Mouse (Mus musculus) urinary bladder, postnatal 10 days (tissue): ENCODE data around the gene Far1.

Experiments
- DNase-seq: peaks from one replicate; pipeline ENCODE4 v3.0.0; 2022; ENCODE audit warnings: low spot score

Gene Far1

DNA sequence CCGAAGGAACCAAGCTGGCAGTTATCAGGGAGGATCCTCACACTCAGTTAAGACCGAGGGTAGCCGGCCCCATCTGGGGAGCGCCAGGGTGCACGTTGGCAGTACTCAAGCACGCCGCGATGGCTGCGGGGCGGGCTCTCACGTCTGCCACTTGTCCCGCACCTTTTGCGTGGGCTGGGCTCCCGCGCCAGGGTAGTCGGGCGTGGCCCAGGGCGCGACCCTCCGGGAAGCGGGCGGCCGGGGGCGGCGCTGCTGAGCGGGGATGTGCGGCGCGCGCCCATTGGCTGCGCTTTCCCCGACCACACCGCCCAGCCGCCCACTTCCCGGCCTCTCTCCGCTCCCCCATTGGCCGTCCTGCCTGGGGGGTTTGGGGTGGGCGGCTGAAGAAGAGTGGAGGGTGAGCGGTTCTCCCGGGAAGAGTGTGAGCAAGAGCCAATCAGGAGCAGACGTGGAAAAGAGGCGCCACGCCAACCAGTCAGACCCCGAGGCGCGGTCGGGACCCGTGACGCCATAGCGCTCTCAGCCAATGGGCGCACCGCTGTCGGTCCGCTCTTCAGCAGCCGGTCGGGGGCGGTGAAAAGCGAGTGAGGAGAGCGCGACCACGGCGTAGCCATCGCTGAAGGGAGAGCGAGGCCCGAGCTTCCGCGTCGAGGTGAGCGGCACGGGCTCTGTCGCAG, at the start of gene Far1:
Gene Far1 (plus strand): TSS at position 549 of the 677 bp plus-strand sequence.
- peak; percentile 91 for DNase-seq

DNA sequence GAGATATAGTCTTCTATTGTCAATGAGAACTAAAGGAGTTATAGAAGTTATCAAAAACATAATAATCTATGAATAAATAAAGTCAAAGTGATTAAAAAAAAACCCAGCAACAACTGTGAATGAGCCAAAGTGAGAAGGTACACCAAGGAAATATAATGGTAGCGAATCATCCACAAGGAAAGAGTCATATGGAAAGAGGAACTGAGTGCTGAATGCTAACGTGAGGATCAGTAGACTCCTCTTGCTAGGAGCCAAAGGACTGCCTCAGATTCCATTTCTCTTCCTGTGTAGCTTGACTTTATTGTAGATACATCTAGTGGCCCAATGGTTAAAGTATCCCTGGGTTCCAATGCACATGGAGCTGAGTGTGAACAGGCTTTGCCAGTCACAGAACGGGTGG, 45.3 kb upstream of the Far1 start:
- no peak for DNase-seq

DNA sequence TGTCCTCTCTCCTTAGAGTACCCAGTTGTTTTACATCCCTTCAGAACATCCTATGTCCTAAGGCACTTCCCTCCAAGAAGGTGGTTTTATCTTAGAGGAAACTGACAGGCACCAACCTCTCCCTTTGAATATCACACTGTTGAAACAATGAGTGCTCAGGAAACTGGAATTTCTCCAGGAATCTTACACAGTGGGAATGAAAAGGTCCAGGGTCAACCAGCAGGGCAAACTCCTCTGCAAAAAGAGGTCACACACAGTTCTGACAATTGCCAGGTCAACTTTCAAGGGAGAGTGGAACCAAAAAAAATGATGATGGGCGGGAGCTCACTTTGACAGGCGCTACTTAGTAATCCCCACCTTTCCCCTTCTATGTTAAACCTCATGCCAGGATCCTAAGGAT, 43.0 kb upstream of the Far1 start:
- no peak for DNase-seq

DNA sequence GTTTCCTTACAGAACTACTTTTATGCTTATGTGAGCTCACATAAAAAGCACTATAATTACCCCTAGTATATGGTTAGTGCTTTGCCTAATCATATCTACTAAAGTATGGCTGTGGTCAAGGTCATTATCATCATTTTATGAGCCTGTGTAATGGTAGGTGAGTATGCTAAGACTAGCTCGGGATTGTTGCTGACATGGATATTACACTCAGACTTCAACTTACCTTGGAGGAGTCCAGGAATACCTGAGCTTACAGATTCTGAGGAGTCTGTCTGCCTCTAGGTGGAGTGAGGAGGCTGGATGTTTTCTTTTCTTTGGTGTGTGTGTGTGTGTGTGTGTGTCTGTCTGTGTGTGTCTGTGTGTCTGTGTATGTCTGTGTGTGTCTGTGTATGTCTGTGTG, 42.0 kb upstream of the Far1 start:
- no peak for DNase-seq

DNA sequence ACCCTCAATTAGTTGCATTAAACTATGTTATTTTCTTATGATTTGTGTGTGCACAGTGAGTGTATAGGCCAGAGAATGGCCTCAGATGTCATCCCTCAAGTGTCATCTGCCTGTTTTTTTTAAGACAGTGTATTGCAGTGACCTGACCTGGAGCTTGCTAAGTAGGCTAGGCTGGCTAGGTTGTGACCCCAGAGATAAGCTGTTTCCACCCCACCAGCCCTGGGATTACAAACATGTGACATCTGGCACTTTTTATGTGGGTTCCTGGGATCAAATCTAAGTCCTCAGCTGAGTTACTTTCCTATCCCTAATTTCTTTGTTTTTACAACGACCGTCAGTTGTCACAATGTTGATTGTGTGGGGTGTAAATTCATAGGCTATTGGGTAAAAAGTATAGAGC, 17.8 kb upstream of the Far1 start:
- no peak for DNase-seq

DNA sequence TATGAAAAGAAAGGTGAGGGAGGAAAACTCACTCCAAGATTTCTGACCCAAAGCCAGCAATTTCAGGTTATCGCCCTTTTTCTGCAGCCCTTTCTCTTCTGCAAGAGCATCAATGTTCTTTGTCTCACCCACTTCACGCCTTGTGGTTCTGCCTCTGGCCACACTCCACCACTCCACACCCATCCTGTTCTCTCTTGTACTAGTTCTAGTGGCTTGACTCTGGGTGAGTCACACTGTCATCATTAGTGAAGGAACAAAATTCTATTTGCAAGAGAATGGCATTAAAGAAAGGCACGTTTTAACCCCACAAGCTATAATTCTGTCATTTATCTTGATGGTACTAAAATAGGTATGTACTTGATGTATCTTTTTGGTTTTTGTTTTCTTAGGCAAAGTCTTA, 15.2 kb upstream of the Far1 start:
- DNase-seq = no peak

DNA sequence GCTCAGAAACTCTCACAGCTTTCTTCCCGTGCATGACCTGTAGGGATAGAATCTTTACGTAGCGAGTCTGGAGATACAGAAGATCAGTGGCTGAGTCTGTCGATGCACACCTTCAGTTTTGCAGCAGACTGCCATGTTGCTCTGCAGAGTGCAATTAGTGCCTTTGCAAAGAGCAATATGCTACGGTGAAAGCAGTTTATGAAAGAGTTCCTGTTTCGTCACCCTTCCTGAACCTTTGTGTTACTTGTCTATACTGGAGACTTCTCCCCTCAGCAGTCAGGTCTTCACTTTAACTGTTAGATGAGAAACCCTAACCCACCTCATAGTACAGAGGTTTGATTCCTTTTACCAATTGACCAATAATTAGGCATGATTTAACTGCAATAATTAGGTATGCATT, 13.8 kb upstream of the Far1 start:
- no peak for DNase-seq

DNA sequence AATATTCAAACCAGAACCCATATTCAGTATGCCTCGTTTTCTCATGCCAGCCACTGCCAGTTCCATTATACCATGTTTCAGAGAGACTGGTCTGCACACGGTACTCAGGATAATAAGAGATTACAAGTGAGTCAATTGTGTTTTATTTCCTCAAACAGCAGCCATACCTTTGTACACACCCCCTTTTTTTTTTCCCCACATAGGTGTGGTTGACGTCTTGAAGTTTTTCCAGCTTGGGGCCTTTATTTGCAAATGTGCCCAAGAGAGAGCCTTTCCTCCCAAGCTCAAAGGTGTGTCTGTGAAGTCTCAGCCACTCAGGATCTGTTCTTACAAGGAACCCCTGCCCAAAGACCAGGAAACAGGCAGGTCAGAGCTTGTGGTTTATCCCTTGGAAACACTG, 11.2 kb upstream of the Far1 start:
- no peak for DNase-seq

DNA sequence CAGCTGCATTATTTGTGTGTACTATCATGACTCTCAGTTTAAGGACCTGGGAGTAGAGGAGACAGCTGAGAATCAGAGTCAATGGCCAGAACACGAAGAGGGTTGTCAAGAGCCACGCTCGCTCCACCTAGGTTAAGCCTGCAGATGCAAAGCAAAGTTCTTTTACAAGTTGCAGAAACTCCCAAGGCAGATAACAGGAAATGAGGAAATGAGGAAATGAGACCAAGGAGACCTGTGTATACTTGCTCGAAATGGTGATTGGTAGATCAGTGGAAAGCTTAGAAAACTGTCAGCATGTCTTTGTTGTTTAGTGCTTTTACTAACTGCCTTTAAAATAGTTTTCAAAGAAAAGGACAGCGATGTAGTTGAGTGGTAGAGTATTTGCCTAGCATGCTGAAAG, 8.6 kb upstream of the Far1 start:
- no peak for DNase-seq

DNA sequence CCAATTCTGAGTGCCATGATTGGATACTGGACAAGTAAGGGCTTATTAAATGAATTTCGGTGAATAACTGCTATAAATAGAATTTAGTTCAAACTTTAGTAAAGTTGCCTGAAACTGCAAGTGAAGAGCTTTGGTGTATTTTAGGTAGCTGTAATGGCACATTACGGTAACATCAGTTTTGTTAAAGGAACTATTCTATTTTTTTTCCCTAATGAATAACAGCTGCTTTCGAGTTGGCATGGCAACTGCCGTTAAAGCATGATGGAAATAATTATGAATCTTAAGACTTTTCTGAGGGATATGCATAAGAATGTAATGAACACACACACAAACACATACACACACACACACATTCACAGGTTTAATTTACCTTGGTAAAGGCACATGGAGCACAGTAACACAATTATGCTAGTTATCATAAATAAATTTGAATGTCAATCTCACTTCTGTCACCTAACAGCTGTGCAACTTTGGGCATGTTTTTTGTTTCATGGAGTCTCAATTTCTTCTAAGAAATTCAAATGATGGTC, 8.1 kb upstream of the Far1 start:
- no peak for DNase-seq

DNA sequence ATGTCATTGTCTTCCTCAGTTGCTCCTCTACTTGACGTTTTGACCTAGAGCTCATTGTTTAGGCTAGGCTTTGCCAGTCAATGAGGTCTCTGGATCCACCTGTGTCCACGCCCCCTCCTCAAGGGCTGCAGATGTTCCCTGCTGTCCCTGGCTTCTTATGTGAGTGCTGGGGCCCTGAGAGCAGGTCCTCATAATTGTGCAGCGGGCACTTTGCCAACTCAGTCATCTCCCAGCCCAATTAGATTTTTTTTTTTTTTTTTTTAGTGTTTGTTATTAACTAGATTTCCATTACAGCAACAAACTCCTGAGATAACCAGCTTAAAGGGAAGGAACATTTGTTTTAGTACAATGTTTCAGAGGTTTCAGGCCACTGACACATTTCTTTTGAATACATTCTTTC, 5.8 kb upstream of the Far1 start:
- no peak for DNase-seq

DNA sequence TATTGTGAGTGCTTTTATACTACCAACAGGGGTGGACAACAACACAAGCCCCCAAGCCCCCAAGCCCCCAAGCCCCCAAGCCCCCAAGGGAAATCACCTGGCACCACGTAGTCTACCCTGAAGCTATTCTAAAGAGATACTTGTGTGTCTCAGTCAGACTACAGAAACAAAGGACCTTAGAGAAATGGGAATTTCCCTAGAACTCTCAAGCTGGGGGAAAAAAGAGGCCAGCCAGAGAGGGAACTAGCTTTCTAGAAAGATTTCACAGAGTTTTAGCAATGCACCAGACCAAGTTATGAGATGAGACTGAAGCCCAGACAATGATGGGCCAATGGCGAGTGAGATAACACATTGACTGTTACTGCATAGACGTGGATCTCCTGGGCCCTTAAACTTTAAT, 2.2 kb upstream of the Far1 start:
- DNase-seq = no peak

DNA sequence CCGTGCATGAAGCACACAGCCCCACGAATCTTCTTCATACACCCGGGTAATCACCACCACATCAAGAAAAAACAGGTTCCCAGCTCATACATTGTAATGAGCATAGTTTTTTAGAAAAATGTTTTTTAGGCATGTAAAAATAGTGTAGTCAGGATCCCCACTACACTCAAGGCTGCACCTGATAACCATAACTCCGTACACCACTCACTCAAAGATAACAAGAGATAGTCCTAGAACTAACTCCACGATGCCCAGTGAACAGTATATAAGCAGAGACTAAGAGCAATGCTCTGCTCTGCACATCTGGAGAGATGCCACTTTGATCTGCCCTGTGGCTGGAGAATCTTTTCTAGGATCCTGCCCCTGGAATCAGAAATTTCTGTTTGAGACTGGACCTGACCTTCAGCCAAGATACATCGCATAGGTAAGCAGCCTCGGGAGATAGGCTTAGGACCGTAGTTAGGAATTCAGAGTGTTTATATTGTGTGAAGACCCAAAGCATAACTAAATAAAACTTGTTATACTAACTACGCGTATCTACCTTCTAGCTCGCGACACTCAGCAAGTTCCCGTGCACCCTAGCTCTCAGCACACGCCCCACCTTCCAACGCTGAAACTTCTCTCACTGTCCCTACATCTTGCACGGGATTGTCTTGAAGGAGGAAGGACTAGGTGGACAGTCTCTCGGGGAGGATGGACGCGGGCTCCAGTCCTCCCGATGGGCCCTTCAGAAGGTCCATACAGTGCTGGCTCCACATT, 928 bp upstream of the Far1 start:
- DNase-seq = no peak

DNA sequence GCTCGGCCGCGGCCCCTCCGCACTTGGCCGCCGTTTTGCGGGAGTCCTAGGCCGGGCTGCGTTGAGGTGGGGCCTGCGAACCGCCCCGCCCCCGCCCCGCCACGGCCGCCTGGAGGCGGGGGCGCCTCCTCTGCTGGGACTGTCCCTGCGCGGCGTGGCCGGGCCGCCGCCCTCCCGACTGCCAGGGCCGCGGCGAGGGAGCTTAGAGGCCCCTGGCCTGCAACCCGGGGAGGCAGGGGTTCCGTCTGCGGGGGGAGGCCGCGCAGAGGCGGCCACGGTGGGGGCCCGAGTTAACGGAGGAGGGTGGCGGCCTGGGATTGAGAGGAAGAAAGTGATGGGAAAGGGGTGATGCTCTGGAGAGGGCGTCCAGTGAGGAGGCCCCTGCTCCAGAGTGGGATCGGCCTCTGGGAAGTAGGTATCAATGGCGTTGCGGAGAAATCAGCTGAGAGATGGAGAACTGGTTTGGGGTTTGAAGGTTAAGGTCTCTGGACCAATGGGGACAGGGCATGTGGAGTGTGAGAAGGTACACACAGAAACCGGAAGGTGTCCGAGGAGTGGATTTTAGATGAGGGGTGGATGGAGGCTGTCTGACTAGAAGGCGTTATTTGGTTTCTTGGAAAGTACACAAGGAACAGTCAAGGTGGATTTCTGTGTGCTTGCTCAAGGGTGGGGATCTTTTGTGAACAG, 472 bp downstream of the Far1 start:
- DNase-seq = no peak

DNA sequence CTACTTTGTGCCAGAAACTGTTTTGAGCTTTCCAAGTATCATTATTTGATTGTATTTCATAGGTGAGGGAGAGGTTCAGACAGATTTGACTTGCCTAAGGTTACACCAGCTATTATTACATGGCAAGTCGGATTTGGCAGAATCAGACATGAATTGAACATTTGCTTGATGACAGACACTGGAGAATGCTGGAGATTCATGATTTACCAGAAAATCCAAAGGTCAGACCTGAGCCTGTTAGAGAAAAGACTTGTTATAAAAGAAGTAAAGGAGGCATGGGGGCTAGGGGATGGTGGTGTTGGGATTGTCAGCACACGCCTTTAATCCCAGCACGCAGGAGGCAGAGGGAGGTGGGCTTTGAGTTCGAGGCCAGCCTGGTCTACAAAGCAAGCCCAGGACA, 2.2 kb downstream of the Far1 start:
- DNase-seq = no peak

DNA sequence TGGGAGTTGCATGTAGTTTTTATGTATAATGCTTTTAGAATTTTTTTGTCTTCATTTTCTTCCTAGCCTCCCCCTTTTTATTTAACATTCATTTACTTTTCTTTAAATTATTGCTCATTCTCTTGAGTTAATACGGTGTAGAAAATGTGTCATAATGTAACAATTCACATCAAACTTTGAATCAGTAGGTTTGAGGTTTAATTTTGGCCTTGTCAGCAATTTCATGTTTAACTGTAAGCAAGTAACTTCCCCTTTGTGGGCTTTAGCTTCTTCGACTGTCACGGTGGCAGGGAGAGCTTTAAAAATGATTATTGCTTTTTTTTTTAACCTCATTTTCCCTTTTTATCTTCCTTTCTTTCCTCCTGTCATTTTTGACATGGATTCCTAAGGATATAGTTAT, 4.8 kb downstream of the Far1 start:
- no peak for DNase-seq

DNA sequence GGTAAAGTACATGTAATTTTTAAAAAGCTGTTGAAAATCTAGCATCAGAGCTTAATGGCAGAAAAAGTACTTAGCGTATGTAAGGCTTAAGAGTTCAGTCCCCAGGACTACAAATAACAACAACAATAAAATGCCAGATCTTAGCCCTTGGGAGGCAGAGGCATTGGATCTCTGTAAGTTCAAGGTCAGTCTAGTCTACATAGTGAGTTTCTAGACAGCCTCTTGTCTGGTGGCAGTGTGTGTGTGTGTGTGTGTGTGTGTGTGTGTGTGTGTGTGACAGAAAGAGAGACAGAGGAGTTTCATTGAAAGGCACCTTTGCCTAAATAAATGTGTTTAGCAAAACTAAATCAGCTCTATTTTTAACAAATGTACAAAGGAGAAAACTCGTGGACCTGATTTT, 5.3 kb downstream of the Far1 start:
- no peak for DNase-seq

DNA sequence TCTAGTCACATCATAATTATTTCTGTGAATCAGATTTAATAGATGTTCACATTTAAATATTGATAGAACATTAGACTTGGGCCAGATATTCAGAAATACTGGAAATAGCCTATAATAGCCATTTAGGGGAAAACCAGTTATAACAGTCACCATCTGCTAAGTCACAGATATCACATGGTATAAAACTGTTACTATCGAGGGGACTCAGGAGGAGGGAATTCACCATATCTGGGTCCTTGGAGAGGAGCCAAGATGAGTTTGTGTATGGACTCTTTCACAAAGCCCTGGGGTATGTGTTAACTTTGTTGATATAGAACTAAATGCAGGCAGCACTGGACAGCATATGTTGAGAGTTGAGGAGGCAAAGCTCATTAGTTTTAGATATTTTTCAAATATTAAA, 29.5 kb downstream of the Far1 start:
- no peak for DNase-seq

DNA sequence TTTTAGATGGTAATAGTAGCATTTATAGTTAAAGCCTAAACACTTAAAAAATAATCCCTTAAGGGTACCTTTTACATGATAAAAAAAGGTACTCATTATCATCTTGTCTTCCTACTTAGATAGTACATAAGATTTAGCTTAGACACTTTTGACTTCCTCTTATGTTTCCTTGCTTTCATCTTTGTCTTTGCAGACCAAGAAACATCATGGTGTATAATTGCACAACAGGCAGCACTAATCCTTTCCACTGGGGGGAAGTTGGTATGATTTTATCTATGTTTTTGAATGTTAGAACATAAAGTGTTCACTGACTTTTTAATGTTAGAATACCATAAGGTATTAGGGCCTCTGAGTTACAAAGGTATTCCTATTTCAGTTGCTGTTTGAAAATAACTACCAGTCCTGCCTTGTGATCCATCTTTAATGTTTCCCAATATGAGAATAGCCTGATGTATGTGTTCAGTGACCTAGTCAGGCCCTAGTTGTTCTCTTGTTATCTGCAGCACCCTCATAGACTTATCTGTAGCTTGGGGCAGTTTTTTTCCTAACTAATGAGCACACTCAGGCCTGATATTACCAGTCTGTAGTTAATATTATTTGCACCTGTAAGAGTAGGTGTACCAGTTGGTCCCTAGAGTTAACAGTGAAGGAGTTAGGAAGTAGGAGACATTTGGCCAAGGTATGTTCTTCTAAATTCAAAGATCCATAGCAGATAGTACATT, 38.3 kb downstream of the Far1 start:
- no peak for DNase-seq

DNA sequence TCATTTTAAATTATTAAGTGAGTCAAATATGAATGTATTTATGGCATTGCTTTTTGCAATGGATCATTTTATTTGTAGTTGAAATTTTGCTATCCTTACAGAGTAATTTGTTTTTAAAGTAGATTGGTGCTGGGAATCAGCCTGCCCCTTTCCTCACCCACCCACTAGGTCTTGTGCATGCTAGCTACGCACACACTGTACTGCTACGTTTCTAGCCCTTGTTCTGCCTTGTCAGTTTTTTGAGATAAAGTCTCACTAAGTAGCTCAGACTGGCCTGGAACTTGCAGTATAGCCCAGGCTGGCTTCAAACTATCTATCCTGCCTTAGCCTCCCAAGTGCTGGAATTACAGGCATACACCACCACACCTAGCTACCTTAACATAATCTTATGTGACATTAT, 38.9 kb downstream of the Far1 start:
- no peak for DNase-seq

DNA sequence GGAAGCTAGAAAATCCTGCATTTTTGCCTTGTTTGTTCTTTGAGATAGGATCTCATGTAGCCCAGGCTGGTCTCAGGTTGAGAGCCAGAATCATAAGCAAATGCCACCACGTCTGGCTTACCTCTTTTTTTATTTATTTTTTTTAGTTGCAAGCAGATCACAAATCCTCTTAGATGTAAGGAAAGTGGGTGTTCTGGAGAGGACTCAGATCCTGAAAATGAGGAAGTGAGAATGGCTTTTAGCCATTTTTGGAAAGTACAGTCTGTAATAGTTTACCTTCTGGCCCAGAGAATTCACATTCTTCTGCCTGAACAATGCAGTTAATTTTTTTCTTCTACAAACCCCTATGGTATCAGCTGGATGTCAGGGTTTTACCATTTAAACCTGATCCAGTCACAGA, 42.5 kb downstream of the Far1 start:
- no peak for DNase-seq

DNA sequence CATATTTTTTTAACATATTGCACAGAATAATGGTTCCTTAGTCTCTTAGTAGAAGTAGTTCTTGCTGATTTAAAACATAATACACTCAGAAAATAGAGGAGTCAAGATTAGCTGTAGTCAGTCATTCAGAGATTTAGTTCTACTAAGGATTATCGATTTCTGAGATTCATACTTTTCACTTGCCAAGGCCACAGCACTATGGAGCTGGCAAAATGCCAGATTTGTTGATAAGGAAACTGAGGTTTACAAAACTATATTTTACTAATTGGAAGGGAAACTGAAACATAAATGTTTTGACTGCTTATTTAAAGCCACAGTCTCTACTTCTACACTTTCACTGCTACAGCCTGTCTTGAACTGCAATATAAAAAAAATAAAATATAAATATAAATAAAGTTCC, 53.3 kb downstream of the Far1 start:
- no peak for DNase-seq

DNA sequence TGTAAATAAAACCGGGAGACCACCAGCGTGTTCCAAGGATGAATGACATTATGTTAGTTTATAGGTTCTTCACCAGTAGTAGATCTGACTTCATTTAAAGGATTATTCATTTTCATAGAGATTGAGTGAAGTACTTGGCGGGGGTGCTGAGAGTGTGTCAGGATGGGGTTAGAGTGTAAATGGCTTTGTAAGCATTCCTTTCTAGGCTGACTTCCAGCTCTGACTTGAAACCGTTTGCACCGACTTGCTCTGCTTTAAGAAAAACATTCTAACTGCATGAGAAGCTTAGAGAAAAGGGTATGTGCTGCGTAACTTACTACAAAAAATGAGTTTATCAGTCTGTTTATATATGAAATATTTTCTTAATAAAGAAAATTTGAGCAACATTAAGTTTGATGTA, 57.5 kb downstream of the Far1 start:
- no peak for DNase-seq
